Mouse (Mus musculus) heart, postnatal 0 days (tissue): ENCODE measurements around the gene Cript. TPM values are rescaled to one million over a fixed set of nuclear protein-coding genes. Genes with fewer than 3 reads are reported as not detected.

Experiments
- ATAC-seq: fragments of 200-750 bp; cut with Nextera tagmentation; 2 replicates; pipeline ENCODE4 v1.8.0; 2017; ENCODE audit warnings: low read depth, moderate number of reproducible peaks, moderate library complexity; ENCODE audit not compliant: insufficient read depth
- DNase-seq: peaks from one replicate; pipeline ENCODE4 v3.0.0-alpha.2; 2016; ENCODE audit warnings: low spot score
- H3K27ac ChIP-seq: fragments of 300-500 bp; sonication (generic); 2 replicates; pipeline ENCODE4 v1.5.1; 2014; ENCODE audit warnings: low read depth, mild to moderate bottlenecking
- H3K27me3 ChIP-seq: fragments of 300-500 bp; sonication (generic); 2 replicates; pipeline ENCODE4 v1.6.1; 2014; ENCODE audit warnings: low read length, mixed read lengths; ENCODE audit not compliant: control insufficient read depth, insufficient read depth
- H3K36me3 ChIP-seq: fragments of 300-500 bp; sonication (generic); replicated peaks from 2 replicates; pipeline ENCODE4 v1.6.1; 2014; ENCODE audit warnings: low read length, mixed read lengths; ENCODE audit not compliant: control insufficient read depth, insufficient read depth
- H3K4me1 ChIP-seq: fragments of 300-500 bp; sonication (generic); 2 replicates; pipeline ENCODE4 v1.6.1; 2014; ENCODE audit warnings: antibody characterized with exemption; ENCODE audit not compliant: control insufficient read depth, insufficient read depth
- H3K4me2 ChIP-seq: fragments of 300-500 bp; sonication (generic); 2 replicates; pipeline ENCODE4 v1.6.1; 2014; ENCODE audit warnings: low read depth, mild to moderate bottlenecking, low read length, moderate library complexity
- H3K4me3 ChIP-seq: fragments of 300-500 bp; sonication (generic); 2 replicates; pipeline ENCODE4 v1.5.1; 2014; ENCODE audit warnings: low read depth, low read length
- H3K9ac ChIP-seq: fragments of 300-500 bp; sonication (generic); replicated peaks from 2 replicates; pipeline ENCODE4 v1.6.1; 2014; ENCODE audit warnings: low read depth, low read length, mixed read lengths
- H3K9me3 ChIP-seq: fragments of 300-500 bp; sonication (generic); replicated peaks from 2 replicates; pipeline ENCODE4 v1.6.1; 2016; ENCODE audit warnings: low read length; ENCODE audit not compliant: control insufficient read depth
- CTCF ChIP-seq: IDR thresholded peaks from 2 replicates; pipeline ENCODE4 v1.5.1; 2016; ENCODE audit warnings: antibody characterized with exemption, control low read depth, low read depth
- EP300 ChIP-seq: IDR thresholded peaks from 2 replicates; pipeline ENCODE4 v1.6.1; 2016; ENCODE audit warnings: antibody characterized with exemption, low read depth
- WGBS: fragments of 180-500 bp; shearing (Covaris S2); extraction: QIAGEN DNeasy Blood & Tissue Kit; methylation state at CpG from one replicate; pipeline ENCODE4 v1.1.7; 2014; 5-methylcytosine and 5-hydroxymethylcytosine counted together
- polyA plus RNA-seq: library from polyadenylated mRNA; unstranded; fragments of >200 nt; fragmentation: Nextera tagmentation; extraction: Ambion mirVana; gene quantifications from 2 replicates; pipeline ENCODE4 v1.2.1, GENCODE M21; 2015
- total RNA-seq: library from RNA; depleted of rRNA; stranded (reverse); fragments of >200 nt; gene quantifications from 2 replicates; pipeline ENCODE4 v1.2.3, GENCODE M21; 2014; ENCODE audit warnings: low replicate concordance

Gene Cript
- total and polyA plus RNA-seq, 2 experiments from 2014 or later, result 34.7 to 116 TPM

DNA sequence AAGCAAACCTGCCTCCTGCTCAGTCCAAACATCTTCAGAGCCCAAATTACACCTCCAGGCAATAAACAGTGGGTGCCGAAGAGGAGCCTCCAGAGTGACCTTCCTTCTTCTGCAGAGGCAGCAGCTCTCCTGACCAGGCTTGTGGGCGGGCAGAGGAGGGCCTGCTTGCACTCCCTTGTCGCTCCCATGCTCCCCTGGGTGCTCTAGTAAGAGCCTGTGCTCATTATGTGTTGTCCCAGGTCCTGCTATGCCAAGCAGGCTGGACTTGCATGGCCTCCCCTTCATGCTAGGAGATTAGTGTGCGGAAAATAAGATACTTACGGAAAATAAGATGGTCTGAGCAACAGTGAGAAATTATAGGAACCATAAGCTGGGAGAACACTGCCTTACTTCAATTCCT is 24.3 kb downstream of the Cript start:
- Histone ChIP-seq H3K4me2 (no peak overlapping the region), H3K36me3 (no peaks in the 10 kb centered on the region), H3K4me1 (peaks cover 5% of the 10 kb centered on the region; the same call in 1 of the 2 replicates), H3K27me3 (0 out of 2 replicates have a peak, but pooled peaks cover 3% of the 10 kb centered on the region), H3K9me3 (no peaks in the 10 kb centered on the region), H3K9ac (no peak overlapping the region), H3K4me3 (no peak overlapping the region), H3K27ac (no peak overlapping the region)
- ATAC-seq (no peak), DNase-seq (no peak)
- TF ChIP-seq EP300 (no peak), CTCF (no peak)
- 53% methylated on average over 5 of the region's 5 CpGs for WGBS

- Histone ChIP-seq H3K27ac (no peak overlapping the region), H3K27me3 (no peaks in the 10 kb centered on the region), H3K4me1 (peaks cover 8% of the 10 kb centered on the region), H3K4me2 (no peak overlapping the region), H3K9ac (no peak overlapping the region), H3K9me3 (no peaks in the 10 kb centered on the region), H3K36me3 (no peaks in the 10 kb centered on the region), H3K4me3 (no peak overlapping the region)
- ATAC-seq (0 out of 2 replicates have a peak, but pooled peaks have one; percentile 27), DNase-seq (peak; percentile 18)
- 47% methylated on average over 9 of the region's 9 CpGs for WGBS
- no peak for TF ChIP-seq EP300
- TF ChIP-seq CTCF, result no peak
Measured at GRCm38 (mm10) chr17:87050469-87051175, 25.3 kb downstream of the Cript start.

- DNase-seq, result no peak
- H3K4me2 ChIP-seq, result no peak overlapping the region
- TF ChIP-seq CTCF (no peak), EP300 (no peak)
- no peaks in the 10 kb centered on the region for H3K27me3 ChIP-seq
- WGBS, result 87% methylated on average over 1 of the region's 1 CpGs
- no peak overlapping the region for H3K9ac ChIP-seq
- no peaks in the 10 kb centered on the region for H3K36me3 ChIP-seq
- H3K9me3 ChIP-seq, result no peaks in the 10 kb centered on the region
- no peak for ATAC-seq
- H3K4me1 ChIP-seq, result peaks cover 8% of the 10 kb centered on the region
- no peak overlapping the region for H3K27ac ChIP-seq
- H3K4me3 ChIP-seq, result no peak overlapping the region
Measured at GRCm38 (mm10) chr17:87051652-87052051, 26.3 kb downstream of the Cript start.

DNA sequence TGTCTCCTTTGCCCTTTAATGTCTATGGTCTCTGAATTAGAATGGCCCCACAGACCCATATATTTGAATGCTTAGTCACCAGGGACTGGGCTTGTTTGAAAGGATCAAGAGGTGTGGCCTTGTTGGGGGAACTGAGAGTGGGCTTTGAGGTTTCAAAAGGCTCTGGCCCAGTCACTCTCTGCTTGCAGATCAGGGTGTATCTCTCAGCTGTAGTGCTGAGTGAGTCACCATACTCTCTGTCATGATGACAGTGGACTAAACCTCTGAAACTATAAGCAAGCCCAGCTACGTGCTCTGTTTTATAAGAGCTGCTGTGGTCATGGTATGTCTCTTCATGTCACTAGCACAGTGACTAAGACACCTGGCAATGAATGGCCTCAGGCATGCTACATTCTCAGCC is 27.1 kb downstream of the Cript start:
- no peaks in the 10 kb centered on the region for H3K36me3 ChIP-seq
- H3K9ac ChIP-seq, result no peak overlapping the region
- no peak overlapping the region for H3K27ac ChIP-seq
- no peak overlapping the region for H3K4me3 ChIP-seq
- no peaks in the 10 kb centered on the region for H3K27me3 ChIP-seq
- TF ChIP-seq CTCF (no peak), EP300 (no peak)
- WGBS, result 75% methylated on average over 1 of the region's 1 CpGs
- DNase-seq (no peak), ATAC-seq (no peak)
- no peaks in the 10 kb centered on the region for H3K9me3 ChIP-seq
- no peak overlapping the region for H3K4me2 ChIP-seq
- peaks cover 13% of the 10 kb centered on the region for H3K4me1 ChIP-seq

- ATAC-seq (no peak), DNase-seq (no peak)
- H3K4me3 ChIP-seq, result no peak overlapping the region
- TF ChIP-seq EP300 (no peak), CTCF (no peak)
- H3K9me3 ChIP-seq, result no peaks in the 10 kb centered on the region
- no peaks in the 10 kb centered on the region for H3K27me3 ChIP-seq
- H3K36me3 ChIP-seq, result no peaks in the 10 kb centered on the region
- 63% methylated on average over 5 of the region's 5 CpGs for WGBS
- no peak overlapping the region for H3K4me2 ChIP-seq
- peaks cover 17% of the 10 kb centered on the region for H3K4me1 ChIP-seq
- no peak overlapping the region for H3K9ac ChIP-seq
- H3K27ac ChIP-seq, result no peak overlapping the region
Measured at GRCm38 (mm10) chr17:87053921-87054320, 28.6 kb downstream of the Cript start.

- peak; percentile 72 for ATAC-seq
- Histone ChIP-seq H3K4me3 (no peak overlapping the region), H3K4me2 (peak overlapping the region; percentile 3; the same call in 1 of the 2 replicates), H3K9ac (no peak overlapping the region), H3K27ac (peak overlapping the region; percentile 67), H3K36me3 (no peaks in the 10 kb centered on the region), H3K27me3 (no peaks in the 10 kb centered on the region), H3K9me3 (no peaks in the 10 kb centered on the region), H3K4me1 (peaks cover 17% of the 10 kb centered on the region)
- 20% methylated on average over 5 of the region's 5 CpGs for WGBS
- TF ChIP-seq EP300 (no peak), CTCF (no peak)
- DNase-seq, result peak; percentile 75
Measured at GRCm38 (mm10) chr17:87055051-87055459, 29.7 kb downstream of the Cript start.
